Mouse (Mus musculus) adrenal gland, adult 2 months (tissue): Measurements from ENCODE around the gene Ubtf. TPM values are rescaled to one million over a fixed set of nuclear protein-coding genes. Genes with fewer than 3 reads are reported as not detected.

Experiments
- DNase-seq: peaks from one replicate; pipeline ENCODE4 v3.0.0; 2021
- polyA plus RNA-seq: library from polyadenylated mRNA; depleted of rRNA; stranded (reverse); fragments of >200 nt; gene quantifications from 2 replicates; pipeline ENCODE4 v1.2.3, GENCODE M21; 2012; rRNA removed
- total RNA-seq, 2 experiments: library from RNA; stranded (reverse); gene quantifications; 2 replicates each; pipeline ENCODE4 v1.2.3; 2021

The Ubtf gene
- total and polyA plus RNA-seq, 3 experiments, result 24.2 to 110 (median 95.9) TPM

DNA sequence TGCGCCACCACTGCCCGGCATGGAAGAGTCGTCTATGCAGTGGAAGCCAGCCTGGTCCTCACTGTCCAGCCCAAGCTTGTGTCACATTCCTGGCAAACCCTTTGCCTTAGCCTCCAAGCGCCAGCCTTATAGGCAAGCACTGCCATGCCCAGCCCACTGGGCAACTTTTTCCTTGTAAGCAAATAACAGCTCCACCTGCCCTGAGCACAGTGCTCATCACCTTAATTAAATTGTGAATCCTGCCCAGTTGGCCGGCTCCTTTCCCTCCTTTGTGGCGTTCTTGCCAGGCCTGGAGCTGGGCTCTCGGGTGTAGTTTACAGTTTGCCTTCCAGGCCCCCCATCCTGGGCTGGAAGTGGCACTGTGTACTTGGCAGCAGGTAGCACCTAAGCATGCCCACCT lies 56.3 kb downstream of the Ubtf start:
- DNase-seq, result no peak

DNA sequence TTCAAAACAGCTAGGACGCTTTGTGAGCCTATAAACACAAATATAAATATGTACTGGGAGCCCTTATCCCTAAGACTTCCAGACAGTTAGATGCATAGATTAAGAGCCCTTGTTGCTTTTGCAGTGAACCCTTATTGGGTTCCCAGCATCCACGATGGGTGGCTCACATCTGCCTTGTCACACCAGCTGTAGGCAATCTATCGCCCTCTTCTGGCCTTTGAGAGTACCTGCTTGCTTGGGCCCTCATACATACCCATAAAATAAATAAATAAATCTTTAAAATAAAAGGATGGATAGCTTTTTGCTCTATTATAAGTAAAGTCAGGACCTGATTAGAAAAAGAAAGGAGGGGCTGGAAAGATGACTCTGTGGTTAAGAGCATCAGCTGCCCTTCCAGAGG lies 61.0 kb downstream of the Ubtf start:
- DNase-seq, result no peak

DNA sequence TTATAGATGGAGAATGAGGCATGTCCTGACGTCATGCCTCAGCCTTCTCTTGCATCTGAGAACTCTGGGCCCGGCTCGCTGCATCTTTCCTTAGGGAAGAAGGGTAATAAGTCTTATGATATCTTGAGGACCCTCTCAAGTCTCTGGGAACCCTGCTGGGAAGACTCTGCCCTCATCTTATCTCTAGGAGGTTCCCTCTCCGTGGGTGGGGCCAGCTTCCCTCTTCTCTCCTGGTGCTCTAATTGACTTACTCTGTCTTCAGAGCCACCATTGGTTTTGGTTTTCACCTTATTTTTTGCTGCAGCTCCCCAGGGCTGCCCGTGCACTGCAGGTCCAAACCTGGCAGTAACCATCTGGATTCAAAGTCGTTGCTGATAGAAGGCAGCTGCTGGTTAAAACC lies 61.4 kb downstream of the Ubtf start:
- no peak for DNase-seq

DNA sequence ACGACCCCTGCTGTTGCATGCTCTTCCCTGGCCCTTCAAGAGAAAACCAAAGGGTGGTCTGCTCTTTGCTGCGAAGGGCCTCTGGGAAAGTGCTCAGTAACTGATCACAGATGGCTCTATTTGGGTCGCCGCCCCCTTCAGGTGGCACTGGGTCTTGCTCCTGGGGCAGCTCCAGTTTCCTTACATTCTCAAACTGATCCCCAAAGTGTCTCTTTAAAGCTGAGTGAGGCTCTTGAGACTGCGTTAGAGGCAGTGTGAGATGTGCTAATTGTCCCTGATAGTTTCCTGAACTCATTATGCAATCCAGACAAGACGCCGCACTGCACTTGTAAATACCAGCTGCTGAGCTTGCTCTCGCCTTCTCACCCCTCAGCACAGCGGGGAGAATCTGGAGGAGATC lies 62.0 kb downstream of the Ubtf start:
- DNase-seq, result no peak

Other genes with a start within 250 kb of the Ubtf start
- 10 to 100 TPM in 1 of 2 experiments, 1 to 10 TPM in 1; 9.8 to 12.3 TPM for gene Mpp2, start 231.2 kb downstream of the Ubtf start, total RNA-seq
- gene Mpp2, start 231.2 kb downstream of the Ubtf start, polyA plus RNA-seq, result 14.4 and 17.5 TPM in 2 replicates
- not detected for gene Ppy, start 218.4 kb downstream of the Ubtf start, total RNA-seq
- gene Ppy, start 218.4 kb downstream of the Ubtf start, polyA plus RNA-seq, result not detected in 2 replicates
- gene Pyy, start 211.9 kb downstream of the Ubtf start, total RNA-seq, result not detected
- not detected in 2 replicates for gene Pyy, start 211.9 kb downstream of the Ubtf start, polyA plus RNA-seq
- gene Nags, start 174.2 kb downstream of the Ubtf start, total RNA-seq, result 1 to 10 TPM in 1 of 2 experiments, under 1 TPM in 1; 0.29 to 1.8 TPM
- 0.34 and 1.1 TPM in 2 replicates for gene Nags, start 174.2 kb downstream of the Ubtf start, polyA plus RNA-seq
- gene Tmem101, start 163.3 kb downstream of the Ubtf start, total RNA-seq, result 10 to 100 TPM in 1 of 2 experiments, 1 to 10 TPM in 1; 7.9 to 16.5 TPM
- 23.9 and 26.8 TPM in 2 replicates for gene Tmem101, start 163.3 kb downstream of the Ubtf start, polyA plus RNA-seq
- gene Lsm12, start 134.4 kb downstream of the Ubtf start, total RNA-seq, result 100 to 1,000 TPM in 1 of 2 experiments, 10 to 100 TPM in 1; 82.6 to 108 TPM
- 35.8 and 40.1 TPM in 2 replicates for gene Lsm12, start 134.4 kb downstream of the Ubtf start, polyA plus RNA-seq
- 100 to 1,000 TPM; 140 to 149 TPM for gene G6pc3, start 130.1 kb downstream of the Ubtf start, total RNA-seq
- gene G6pc3, start 130.1 kb downstream of the Ubtf start, polyA plus RNA-seq, result 254 and 297 TPM in 2 replicates
- 100 to 1,000 TPM in 1 of 2 experiments, 10 to 100 TPM in 1; 67.8 to 127 TPM for gene Hdac5, start 89.6 kb downstream of the Ubtf start, total RNA-seq
- 99.3 and 131 TPM in 2 replicates for gene Hdac5, start 89.6 kb downstream of the Ubtf start, polyA plus RNA-seq
- gene BC030867, start 70.9 kb downstream of the Ubtf start, total RNA-seq, result under 1 TPM; 0.35 to 0.93 TPM
- gene BC030867, start 70.9 kb downstream of the Ubtf start, polyA plus RNA-seq, result 1.2 and 1.6 TPM in 2 replicates
- under 1 TPM; 0.12 to 0.45 TPM for gene Asb16, start 51.0 kb downstream of the Ubtf start, total RNA-seq
- 0.75 and 0.95 TPM in 2 replicates for gene Asb16, start 51.0 kb downstream of the Ubtf start, polyA plus RNA-seq
- 10 to 100 TPM; 57.2 to 59.4 TPM for gene Tmub2, start 34.8 kb downstream of the Ubtf start, total RNA-seq
- 55.8 and 58.9 TPM in 2 replicates for gene Tmub2, start 34.8 kb downstream of the Ubtf start, polyA plus RNA-seq
- gene Atxn7l3, start 23.1 kb downstream of the Ubtf start, total RNA-seq, result 10 to 100 TPM; 44.2 to 45.1 TPM
- gene Atxn7l3, start 23.1 kb downstream of the Ubtf start, polyA plus RNA-seq, result 43.2 and 46.5 TPM in 2 replicates
- gene Slc4a1, start 46.5 kb upstream of the Ubtf start, total RNA-seq, result under 1 TPM; 0.35 to 0.49 TPM
- gene Slc4a1, start 46.5 kb upstream of the Ubtf start, polyA plus RNA-seq, result 0.02 TPM in 1 of 2 replicates, not detected in the other
- gene Rundc3a, start 73.7 kb upstream of the Ubtf start, total RNA-seq, result 10 to 100 TPM; 36.8 to 51.7 TPM
- gene Rundc3a, start 73.7 kb upstream of the Ubtf start, polyA plus RNA-seq, result 46.3 and 77.5 TPM in 2 replicates
- gene Slc25a39, start 88.2 kb upstream of the Ubtf start, total RNA-seq, result 100 to 1,000 TPM; 504 to 683 TPM
- gene Slc25a39, start 88.2 kb upstream of the Ubtf start, polyA plus RNA-seq, result 1,025 and 1,107 TPM in 2 replicates
- 100 to 1,000 TPM; 165 to 211 TPM for gene Grn, start 110.6 kb upstream of the Ubtf start, total RNA-seq
- 251 and 310 TPM in 2 replicates for gene Grn, start 110.6 kb upstream of the Ubtf start, polyA plus RNA-seq
- gene Fam171a2, start 127.9 kb upstream of the Ubtf start, total RNA-seq, result 1 to 10 TPM; 2.8 to 8.3 TPM
- 18.1 and 22.9 TPM in 2 replicates for gene Fam171a2, start 127.9 kb upstream of the Ubtf start, polyA plus RNA-seq
- gene Itga2b, start 150.4 kb upstream of the Ubtf start, total RNA-seq, result 1 to 10 TPM; 2.5 to 4.1 TPM
- 6.6 TPM in 2 replicates for gene Itga2b, start 150.4 kb upstream of the Ubtf start, polyA plus RNA-seq
- gene Gpatch8, start 236.7 kb upstream of the Ubtf start, total RNA-seq, result 10 to 100 TPM; 23.2 to 31.4 TPM
- 16.0 and 18.4 TPM in 2 replicates for gene Gpatch8, start 236.7 kb upstream of the Ubtf start, polyA plus RNA-seq